Mouse (Mus musculus): ENCODE measurements around the gene Rep15. TPM values are rescaled to one million over a fixed set of nuclear protein-coding genes. Genes with fewer than 3 reads are reported as not detected.

Gene Rep15
- polyA plus RNA-seq (2012; rRNA removed): 5.7 and 6.3 TPM in 2 replicates

DNA sequence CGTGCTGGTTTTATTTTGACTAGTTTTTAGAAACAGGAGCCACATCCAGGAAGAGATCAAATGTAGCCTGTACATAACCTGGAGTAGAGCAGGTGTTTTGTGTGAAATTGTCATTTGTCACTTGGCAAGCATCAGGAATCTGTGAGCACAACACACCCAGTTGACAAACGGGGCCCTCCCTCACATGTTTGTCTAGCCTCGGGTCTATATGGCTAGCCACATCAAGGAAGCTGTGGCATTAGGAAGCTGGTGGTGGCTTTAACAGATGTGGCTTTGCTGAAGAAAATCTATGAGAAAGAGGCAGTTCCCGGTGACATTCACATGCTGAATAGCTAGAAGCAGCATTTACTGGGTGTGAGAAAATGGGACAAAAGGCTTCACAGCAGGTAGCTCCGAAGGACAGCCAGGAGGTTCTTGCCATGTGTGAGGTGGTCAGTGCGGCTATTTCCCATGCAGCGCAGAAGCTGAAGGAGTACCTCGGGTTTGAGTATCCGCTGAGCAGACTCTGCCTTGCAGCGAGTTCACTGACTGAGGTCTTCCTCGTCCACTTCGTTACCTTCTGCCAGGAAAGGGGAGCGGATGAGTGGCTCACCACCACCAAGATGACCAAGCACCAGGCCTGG is at the start of gene Rep15:
Gene Rep15, plus strand, starts transcription at position 282 of the 623 bp plus-strand sequence.
- no peaks in the 10 kb centered on the region for H3K4me1 ChIP-seq (ENCODE audit: control insufficient read depth, insufficient read depth, insufficient read length, low read length)
- peak within 1 kb of the TSS; percentile 5; the same call in 1 of the 2 replicates for H3K27ac ChIP-seq (ENCODE audit: insufficient read depth, low read depth, low read length)
- WGBS: 70% methylated on average over 13 of the region's 13 CpGs
- no peaks in the 10 kb centered on the region for H3K27me3 ChIP-seq (ENCODE audit: control insufficient read depth, insufficient read depth, low read length)
- peak within 1 kb of the TSS; percentile 37 for H3K4me3 ChIP-seq (ENCODE audit: low read depth, low read length)
- TF ChIP-seq CTCF (IDR thresholded peaks at IDR 0.05; ENCODE audit: extremely low read depth, insufficient read length, insufficient replicate concordance, low read depth, low read length) (no peak), POLR2A (IDR thresholded peaks at IDR 0.05; ENCODE audit: low read depth, low read length) (no peak)
- peaks cover 14% of the 10 kb centered on the region for H3K36me3 ChIP-seq (ENCODE audit: control insufficient read depth, insufficient read depth, low read length)

DNA sequence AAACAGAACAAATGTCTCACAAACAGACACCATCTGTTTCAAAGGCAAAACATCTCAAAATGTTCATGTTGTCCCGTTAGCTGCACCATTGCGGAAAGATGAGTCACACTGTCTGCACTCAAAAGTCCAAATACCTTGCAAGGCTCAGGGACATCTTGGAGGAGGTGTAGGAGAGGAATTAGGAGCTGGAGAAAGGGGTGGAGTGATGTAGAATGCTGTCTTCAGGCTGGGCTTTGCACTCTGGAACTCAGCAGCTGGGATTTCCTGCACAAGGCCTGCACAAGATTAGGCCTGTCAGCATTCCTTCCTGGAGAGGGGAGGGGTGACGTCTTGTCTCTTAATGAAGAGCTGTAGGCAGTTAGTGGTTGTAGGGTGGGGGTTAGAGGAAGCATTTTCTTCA is 47.8 kb upstream of the Rep15 start:
- H3K27me3 ChIP-seq (ENCODE audit: control insufficient read depth, insufficient read depth, low read length): no peaks in the 10 kb centered on the region
- no peak overlapping the region for H3K27ac ChIP-seq (ENCODE audit: insufficient read depth, low read depth, low read length)
- no peaks in the 10 kb centered on the region for H3K4me1 ChIP-seq (ENCODE audit: control insufficient read depth, insufficient read depth, insufficient read length, low read length)
- no peaks in the 10 kb centered on the region; the same call in 1 of the 2 replicates for H3K36me3 ChIP-seq (ENCODE audit: control insufficient read depth, insufficient read depth, low read length)
- H3K4me3 ChIP-seq (ENCODE audit: low read depth, low read length): no peak overlapping the region
- WGBS: 74% methylated on average over 3 of the region's 3 CpGs
- TF ChIP-seq POLR2A (IDR thresholded peaks at IDR 0.05; ENCODE audit: low read depth, low read length) (no peak), CTCF (IDR thresholded peaks at IDR 0.05; ENCODE audit: extremely low read depth, insufficient read length, insufficient replicate concordance, low read depth, low read length) (no peak)

- WGBS: 38% methylated on average over 5 of the region's 5 CpGs
- TF ChIP-seq POLR2A (IDR thresholded peaks at IDR 0.05; ENCODE audit: low read depth, low read length) (no peak), CTCF (IDR thresholded peaks at IDR 0.05; ENCODE audit: extremely low read depth, insufficient read length, insufficient replicate concordance, low read depth, low read length) (no peak)
- no peaks in the 10 kb centered on the region for H3K4me1 ChIP-seq (ENCODE audit: control insufficient read depth, insufficient read depth, insufficient read length, low read length)
Observed at GRCm38 (mm10) chr6:146994236-146994635, 38.1 kb upstream of the Rep15 start.

GRCm38 (mm10) chr6:146995391-146995790 is 37.0 kb upstream of the Rep15 start:
- Histone ChIP-seq H3K27ac (ENCODE audit: insufficient read depth, low read depth, low read length) (no peak overlapping the region), H3K36me3 (ENCODE audit: control insufficient read depth, insufficient read depth, low read length) (peaks cover 4% of the 10 kb centered on the region), H3K4me1 (ENCODE audit: control insufficient read depth, insufficient read depth, insufficient read length, low read length) (no peaks in the 10 kb centered on the region), H3K27me3 (ENCODE audit: control insufficient read depth, insufficient read depth, low read length) (no peaks in the 10 kb centered on the region), H3K4me3 (ENCODE audit: low read depth, low read length) (no peak overlapping the region)
- 97% methylated on average over 2 of the region's 2 CpGs for WGBS
- no peak for TF ChIP-seq POLR2A (IDR thresholded peaks at IDR 0.05; ENCODE audit: low read depth, low read length)
- TF ChIP-seq CTCF (IDR thresholded peaks at IDR 0.05; ENCODE audit: extremely low read depth, insufficient read length, insufficient replicate concordance, low read depth, low read length): no peak

More at GRCm38 (mm10) chr6:146994236-146994635, 38.1 kb upstream of the Rep15 start:
- Histone ChIP-seq H3K4me3 (ENCODE audit: low read depth, low read length) (no peak overlapping the region), H3K27me3 (ENCODE audit: control insufficient read depth, insufficient read depth, low read length) (no peaks in the 10 kb centered on the region), H3K36me3 (ENCODE audit: control insufficient read depth, insufficient read depth, low read length) (peaks cover 1% of the 10 kb centered on the region), H3K27ac (ENCODE audit: insufficient read depth, low read depth, low read length) (no peak overlapping the region)

DNA sequence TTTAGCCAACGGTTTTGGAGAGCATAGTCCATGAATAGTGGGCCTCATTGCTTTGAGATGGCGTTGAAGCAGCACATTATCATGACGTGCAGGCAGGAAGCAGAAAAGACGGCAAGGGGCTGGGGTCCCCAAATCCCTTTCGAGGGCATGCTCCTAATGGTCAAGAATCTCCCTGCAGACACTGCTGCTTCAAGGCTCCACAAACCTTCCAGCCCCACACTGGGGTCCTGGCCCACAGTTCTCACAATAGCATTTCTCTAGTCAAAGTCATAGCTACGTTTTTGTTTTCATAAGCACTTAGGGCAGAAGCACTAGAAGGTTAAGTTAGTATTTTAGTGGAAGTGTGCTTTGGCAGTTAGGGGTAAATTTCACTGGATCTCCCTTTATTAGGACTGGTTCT is 36.5 kb upstream of the Rep15 start:
- H3K27ac ChIP-seq (ENCODE audit: insufficient read depth, low read depth, low read length): no peak overlapping the region
- H3K4me1 ChIP-seq (ENCODE audit: control insufficient read depth, insufficient read depth, insufficient read length, low read length): no peaks in the 10 kb centered on the region
- peaks cover 4% of the 10 kb centered on the region for H3K36me3 ChIP-seq (ENCODE audit: control insufficient read depth, insufficient read depth, low read length)
- H3K4me3 ChIP-seq (ENCODE audit: low read depth, low read length): no peak overlapping the region
- no peak for TF ChIP-seq CTCF (IDR thresholded peaks at IDR 0.05; ENCODE audit: extremely low read depth, insufficient read length, insufficient replicate concordance, low read depth, low read length)
- TF ChIP-seq POLR2A (IDR thresholded peaks at IDR 0.05; ENCODE audit: low read depth, low read length): no peak
- H3K27me3 ChIP-seq (ENCODE audit: control insufficient read depth, insufficient read depth, low read length): no peaks in the 10 kb centered on the region
- WGBS: 94% methylated on average over 6 of the region's 6 CpGs

- H3K27ac ChIP-seq (ENCODE audit: insufficient read depth, low read depth, low read length): no peak overlapping the region
- H3K27me3 ChIP-seq (ENCODE audit: control insufficient read depth, insufficient read depth, low read length): no peaks in the 10 kb centered on the region
- H3K4me1 ChIP-seq (ENCODE audit: control insufficient read depth, insufficient read depth, insufficient read length, low read length): no peaks in the 10 kb centered on the region
- WGBS: 54% methylated on average over 6 of the region's 6 CpGs
- H3K36me3 ChIP-seq (ENCODE audit: control insufficient read depth, insufficient read depth, low read length): peaks cover 11% of the 10 kb centered on the region
- TF ChIP-seq POLR2A (IDR thresholded peaks at IDR 0.05; ENCODE audit: low read depth, low read length) (no peak), CTCF (IDR thresholded peaks at IDR 0.05; ENCODE audit: extremely low read depth, insufficient read length, insufficient replicate concordance, low read depth, low read length) (no peak)
- no peak overlapping the region for H3K4me3 ChIP-seq (ENCODE audit: low read depth, low read length)
Observed at GRCm38 (mm10) chr6:146997006-146997405, 35.4 kb upstream of the Rep15 start.

DNA sequence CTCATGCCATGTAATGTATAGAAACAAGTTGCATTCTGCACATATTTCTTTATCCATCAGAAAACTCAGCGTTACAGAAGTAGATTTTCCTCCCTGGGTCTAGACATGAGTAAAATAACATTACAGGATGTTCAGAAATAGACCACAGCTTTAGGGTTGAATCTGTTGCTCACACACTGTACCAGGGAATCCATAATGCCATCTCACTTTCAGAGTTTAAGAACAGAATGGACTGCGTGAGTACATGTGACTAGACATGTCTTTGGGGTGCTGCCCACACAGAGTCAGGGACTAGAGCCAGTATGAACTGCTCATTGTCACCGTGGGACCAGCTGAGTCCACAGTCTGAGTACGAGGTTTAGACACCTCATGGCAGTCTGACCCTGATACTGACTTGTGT is 33.7 kb upstream of the Rep15 start:
- no peak for TF ChIP-seq CTCF (IDR thresholded peaks at IDR 0.05; ENCODE audit: extremely low read depth, insufficient read length, insufficient replicate concordance, low read depth, low read length)
- TF ChIP-seq POLR2A (IDR thresholded peaks at IDR 0.05; ENCODE audit: low read depth, low read length): no peak
- Histone ChIP-seq H3K27ac (ENCODE audit: insufficient read depth, low read depth, low read length) (no peak overlapping the region), H3K36me3 (ENCODE audit: control insufficient read depth, insufficient read depth, low read length) (peaks cover 11% of the 10 kb centered on the region), H3K4me3 (ENCODE audit: low read depth, low read length) (no peak overlapping the region), H3K27me3 (ENCODE audit: control insufficient read depth, insufficient read depth, low read length) (no peaks in the 10 kb centered on the region), H3K4me1 (ENCODE audit: control insufficient read depth, insufficient read depth, insufficient read length, low read length) (no peaks in the 10 kb centered on the region)
- 90% methylated on average over 4 of the region's 4 CpGs for WGBS
